Mouse (Mus musculus) intestine, postnatal 0 days (tissue): Measurements from ENCODE around the gene Hcn2. TPM values are rescaled to one million over a fixed set of nuclear protein-coding genes. Genes with fewer than 3 reads are reported as not detected.

Experiments used
- ATAC-seq: fragments of 200-750 bp; cut with Nextera tagmentation; 2 replicates; pipeline ENCODE4 v1.8.0; 2017; ENCODE audit warnings: mild to moderate bottlenecking, moderate TSS enrichment, moderate library complexity
- H3K27ac ChIP-seq: fragments of 300-500 bp; sonication (generic); 2 replicates; pipeline ENCODE4 v1.5.1; 2014; ENCODE audit warnings: mild to moderate bottlenecking, low read depth, low read length, moderate library complexity
- H3K27me3 ChIP-seq: fragments of 300-500 bp; sonication (generic); replicated peaks from 2 replicates; pipeline ENCODE4 v1.6.1; 2014; ENCODE audit warnings: low read length, mixed read lengths; ENCODE audit not compliant: control insufficient read depth, insufficient read depth
- H3K36me3 ChIP-seq: fragments of 300-500 bp; sonication (generic); 2 replicates; pipeline ENCODE4 v1.6.1; 2014; ENCODE audit warnings: mild to moderate bottlenecking, moderate library complexity; ENCODE audit not compliant: control insufficient read depth, insufficient read depth
- H3K4me1 ChIP-seq: fragments of 300-500 bp; sonication (generic); replicated peaks from 2 replicates; pipeline ENCODE4 v1.6.1; 2014; ENCODE audit warnings: antibody characterized with exemption, low read length, mixed read lengths; ENCODE audit not compliant: control insufficient read depth, insufficient read depth
- H3K4me2 ChIP-seq: fragments of 300-500 bp; sonication (generic); replicated peaks from 2 replicates; pipeline ENCODE4 v1.6.1; 2014; ENCODE audit warnings: low read depth, mild to moderate bottlenecking, moderate library complexity
- H3K4me3 ChIP-seq: fragments of 300-500 bp; sonication (generic); 2 replicates; pipeline ENCODE4 v1.5.1; 2014; ENCODE audit warnings: low read depth, low read length
- H3K9ac ChIP-seq: fragments of 300-500 bp; sonication (generic); 2 replicates; pipeline ENCODE4 v1.6.1; 2014; ENCODE audit warnings: mild to moderate bottlenecking, low read depth, low read length
- H3K9me3 ChIP-seq: fragments of 300-500 bp; sonication (generic); 2 replicates; pipeline ENCODE4 v1.6.1; 2016; ENCODE audit warnings: mixed run types; ENCODE audit not compliant: control insufficient read depth
- CTCF ChIP-seq: sonication (generic); IDR thresholded peaks from 2 replicates; pipeline ENCODE4 v1.5.1; 2016; ENCODE audit warnings: low read depth, mild to moderate bottlenecking, control low read depth, antibody characterized with exemption, moderate library complexity
- WGBS: fragments of 180-500 bp; shearing (Covaris S2); extraction: QIAGEN DNeasy Blood & Tissue Kit; methylation state at CpG from one replicate; pipeline ENCODE4 v1.1.7; 2014; 5-methylcytosine and 5-hydroxymethylcytosine counted together
- polyA plus RNA-seq: library from polyadenylated mRNA; unstranded; fragments of >200 nt; fragmentation: Nextera tagmentation; extraction: Ambion mirVana; gene quantifications from 2 replicates; pipeline ENCODE4 v1.2.1, GENCODE M21; 2015

Gene Hcn2
- polyA plus RNA-seq, 1 experiment from 2014 or later: 0.38 TPM

GRCm38 (mm10) chr10:79732500-79732899 lies 16.1 kb downstream of the Hcn2 start:
- peak; percentile 65 for TF ChIP-seq CTCF
- H3K9ac ChIP-seq: no peak overlapping the region
- no peaks in the 10 kb centered on the region for H3K27me3 ChIP-seq
- H3K36me3 ChIP-seq: peaks cover 34% of the 10 kb centered on the region
- no peaks in the 10 kb centered on the region for H3K4me1 ChIP-seq
- no peaks in the 10 kb centered on the region for H3K9me3 ChIP-seq
- H3K4me2 ChIP-seq: no peak overlapping the region
- no peak overlapping the region for H3K27ac ChIP-seq
- no peak for ATAC-seq
- H3K4me3 ChIP-seq: no peak overlapping the region
- WGBS: 96% methylated on average over 1 of the region's 1 CpGs

- ATAC-seq: no peak
- Histone ChIP-seq H3K27ac (no peak overlapping the region), H3K4me3 (no peak overlapping the region), H3K9ac (no peak overlapping the region), H3K27me3 (no peaks in the 10 kb centered on the region), H3K9me3 (no peaks in the 10 kb centered on the region), H3K36me3 (peaks cover 47% of the 10 kb centered on the region), H3K4me1 (no peaks in the 10 kb centered on the region), H3K4me2 (no peak overlapping the region)
- no peak for TF ChIP-seq CTCF
- WGBS: 94% methylated on average over 15 of the region's 15 CpGs
Measured at GRCm38 (mm10) chr10:79733847-79734246, 17.4 kb downstream of the Hcn2 start.

GRCm38 (mm10) chr10:79735361-79735760 lies 18.9 kb downstream of the Hcn2 start:
- Histone ChIP-seq H3K4me3 (no peak overlapping the region), H3K4me1 (no peaks in the 10 kb centered on the region), H3K4me2 (no peak overlapping the region), H3K27me3 (no peaks in the 10 kb centered on the region), H3K9me3 (no peaks in the 10 kb centered on the region), H3K9ac (no peak overlapping the region), H3K36me3 (peaks cover 63% of the 10 kb centered on the region), H3K27ac (no peak overlapping the region)
- TF ChIP-seq CTCF: peak; percentile 33; the same call in 1 of the 2 replicates
- no peak for ATAC-seq
- WGBS: 37% methylated on average over 48 of the region's 52 CpGs

GRCm38 (mm10) chr10:79736706-79737105 lies 20.3 kb downstream of the Hcn2 start:
- H3K36me3 ChIP-seq: peaks cover 76% of the 10 kb centered on the region
- no peak for TF ChIP-seq CTCF
- ATAC-seq: no peak

GRCm38 (mm10) chr10:79738259-79738658 lies 21.8 kb downstream of the Hcn2 start:
- Histone ChIP-seq H3K4me3 (no peak overlapping the region), H3K4me1 (no peaks in the 10 kb centered on the region), H3K9me3 (no peaks in the 10 kb centered on the region), H3K4me2 (no peak overlapping the region), H3K27ac (no peak overlapping the region), H3K36me3 (peaks cover 91% of the 10 kb centered on the region), H3K27me3 (no peaks in the 10 kb centered on the region), H3K9ac (no peak overlapping the region)
- 91% methylated on average over 10 of the region's 10 CpGs for WGBS
- ATAC-seq: no peak
- TF ChIP-seq CTCF: peak; percentile 69

More at GRCm38 (mm10) chr10:79736706-79737105, 20.3 kb downstream of the Hcn2 start:
- Histone ChIP-seq H3K27ac (no peak overlapping the region), H3K9me3 (no peaks in the 10 kb centered on the region), H3K4me3 (no peak overlapping the region), H3K4me1 (no peaks in the 10 kb centered on the region), H3K9ac (no peak overlapping the region), H3K27me3 (no peaks in the 10 kb centered on the region), H3K4me2 (no peak overlapping the region)
- WGBS: 88% methylated on average over 10 of the region's 14 CpGs

- 97% methylated on average over 28 of the region's 28 CpGs for WGBS
- no peak for ATAC-seq
Measured at GRCm38 (mm10) chr10:79739234-79739633, 22.8 kb downstream of the Hcn2 start.

GRCm38 (mm10) chr10:79740863-79741262 lies 24.4 kb downstream of the Hcn2 start:
- no peak for ATAC-seq
- WGBS: 81% methylated on average over 11 of the region's 11 CpGs
- Histone ChIP-seq H3K4me2 (no peak overlapping the region), H3K27me3 (no peaks in the 10 kb centered on the region), H3K27ac (0 out of 2 replicates have a peak overlapping the region, but pooled peaks have one; percentile 28), H3K9me3 (no peaks in the 10 kb centered on the region), H3K4me1 (peaks cover 4% of the 10 kb centered on the region; the same call in 1 of the 2 replicates), H3K9ac (no peak overlapping the region), H3K4me3 (no peak overlapping the region), H3K36me3 (peaks cover 85% of the 10 kb centered on the region)
- TF ChIP-seq CTCF: peak; percentile 31; the same call in 1 of the 2 replicates

More at GRCm38 (mm10) chr10:79739234-79739633, 22.8 kb downstream of the Hcn2 start:
- Histone ChIP-seq H3K4me3 (no peak overlapping the region), H3K9ac (no peak overlapping the region), H3K36me3 (peaks cover 97% of the 10 kb centered on the region), H3K4me1 (no peaks in the 10 kb centered on the region), H3K4me2 (no peak overlapping the region), H3K27ac (peak overlapping the region; percentile 1; the same call in 1 of the 2 replicates), H3K27me3 (no peaks in the 10 kb centered on the region), H3K9me3 (no peaks in the 10 kb centered on the region)
- no peak for TF ChIP-seq CTCF
